Mouse (Mus musculus) bone marrow macrophage, adult 2 months (primary cell): ENCODE measurements at regions not wholly inside any gene's neighbourhood (a gene's known extent, or its start where the extent isn't known, plus 50 kb on each side); places are given as distances from the start of the nearest gene placed in this dataset.

Source experiments
- CTCF ChIP-seq: IDR thresholded peaks from 2 replicates; pipeline ENCODE4 v1.5.1; 2012; ENCODE audit warnings: low read depth, mild to moderate bottlenecking, low read length, moderate library complexity
- POLR2A ChIP-seq: IDR thresholded peaks from 2 replicates; pipeline ENCODE4 v1.6.1; 2012; ENCODE audit warnings: mild to moderate bottlenecking, low read depth, low read length, borderline replicate concordance

GRCm38 (mm10) chrX:11657606-11658254 is 330.1 kb downstream of the H2al1j start:
- TF ChIP-seq CTCF (no peak), POLR2A (no peak)
